13 mouse cellular contexts compared by ENCODE assay signal in the genomic region with DNA sequence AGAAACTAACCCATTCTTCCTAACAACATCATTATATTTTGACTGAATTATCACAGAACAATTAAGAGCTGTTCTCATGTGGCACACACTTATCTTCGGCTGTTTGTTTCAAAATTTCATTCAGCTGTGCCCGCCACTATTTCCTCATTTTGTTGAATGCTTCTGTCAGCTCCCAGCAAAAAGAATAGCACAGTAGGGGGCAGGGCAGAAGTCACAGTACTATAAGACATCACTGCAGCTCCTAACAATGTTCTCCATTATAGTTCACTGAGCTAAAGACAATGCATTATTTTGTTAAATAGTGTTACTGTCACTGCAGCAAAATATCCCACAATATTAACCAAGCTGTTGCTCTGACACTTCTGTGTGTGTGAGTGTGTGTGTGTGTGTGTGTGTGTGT.
A peak's percentile ranks its signal among the peaks of the same experiment; 100 is the strongest.
DNase-seq lines count a peak whose midpoint lies in the region; ATAC-seq lines count a peak whose summit lies in the region.
"Had no signal": no experiment of that assay in that cellular context is flagged by ENCODE, and none has a peak within 500 bp of the region (broad histone marks: within the 10 kb centered on the region; RNA-seq: fewer than 3 reads in every experiment).

No protein-coding gene starts in this region.

- H3K36me3 ChIP-seq in midbrain, embryonic 11.5 days (ENCODE audit: control insufficient read depth, insufficient read depth, low read length): no peaks in the 10 kb centered on the region
- no peaks in the 10 kb centered on the region for H3K36me3 ChIP-seq in midbrain, embryonic 16.5 days (ENCODE audit: control insufficient read depth, insufficient read depth, low read length)
- H3K36me3 ChIP-seq in hindbrain, embryonic 12.5 days: no peaks in the 10 kb centered on the region
- H3K36me3 ChIP-seq: embryonic facial prominence, embryonic 13.5 days; intestine, embryonic 15.5 days; liver, embryonic 12.5 days had no signal

- H3K27ac ChIP-seq in midbrain, embryonic 11.5 days (ENCODE audit: low read depth, low read length): no peak overlapping the region
- H3K27ac ChIP-seq in midbrain, embryonic 16.5 days (ENCODE audit: low read length): no peak overlapping the region
- no peak overlapping the region for H3K27ac ChIP-seq in hindbrain, embryonic 12.5 days
- H3K27ac ChIP-seq: embryonic facial prominence, embryonic 13.5 days; intestine, embryonic 15.5 days; liver, embryonic 12.5 days had no signal

- peak; percentile 44 for ATAC-seq in midbrain, embryonic 11.5 days (ENCODE audit: low FRiP score)
- no peak for ATAC-seq in midbrain, embryonic 16.5 days
- peak; percentile 69 for ATAC-seq in hindbrain, embryonic 12.5 days (ENCODE audit: low FRiP score)
- ATAC-seq: intestine, embryonic 15.5 days; liver, embryonic 12.5 days had no signal

- WGBS in midbrain, embryonic 11.5 days: 3% methylated on average over 2 of the region's 2 CpGs
- WGBS in midbrain, embryonic 16.5 days: 7% methylated on average over 2 of the region's 2 CpGs
- 1% methylated on average over 2 of the region's 2 CpGs for WGBS in hindbrain, embryonic 12.5 days

- H3K4me2 ChIP-seq in midbrain, embryonic 11.5 days: no peak overlapping the region
- no peak overlapping the region for H3K4me2 ChIP-seq in midbrain, embryonic 16.5 days (ENCODE audit: low read length)
- H3K4me2 ChIP-seq in hindbrain, embryonic 12.5 days (replicated peaks): no peak overlapping the region
- H3K4me2 ChIP-seq: embryonic facial prominence, embryonic 13.5 days; intestine, embryonic 15.5 days; liver, embryonic 12.5 days had no signal

- H3K9ac ChIP-seq in midbrain, embryonic 11.5 days (ENCODE audit: low read length): no peak overlapping the region
- H3K9ac ChIP-seq in midbrain, embryonic 16.5 days (ENCODE audit: low read depth, low read length): no peak overlapping the region
- no peak overlapping the region for H3K9ac ChIP-seq in hindbrain, embryonic 12.5 days
- H3K9ac ChIP-seq: embryonic facial prominence, embryonic 13.5 days; intestine, embryonic 15.5 days; liver, embryonic 12.5 days had no signal

- no peaks in the 10 kb centered on the region for H3K4me1 ChIP-seq in midbrain, embryonic 11.5 days (ENCODE audit: control insufficient read depth, insufficient read depth, low read length)
- H3K4me1 ChIP-seq in midbrain, embryonic 16.5 days (ENCODE audit: control insufficient read depth, insufficient read depth, low read length): peaks cover 3% of the 10 kb centered on the region
- peaks cover 3% of the 10 kb centered on the region for H3K4me1 ChIP-seq in hindbrain, embryonic 12.5 days
- H3K4me1 ChIP-seq: intestine, embryonic 15.5 days; liver, embryonic 12.5 days had no signal

- no peaks in the 10 kb centered on the region for H3K9me3 ChIP-seq in midbrain, embryonic 11.5 days (ENCODE audit: control insufficient read depth, low read length)
- H3K9me3 ChIP-seq in midbrain, embryonic 16.5 days (replicated peaks; ENCODE audit: control insufficient read depth, low read length, poor library complexity, severe bottlenecking): no peaks in the 10 kb centered on the region
- no peaks in the 10 kb centered on the region for H3K9me3 ChIP-seq in hindbrain, embryonic 12.5 days (replicated peaks)
- H3K9me3 ChIP-seq: embryonic facial prominence, embryonic 13.5 days; intestine, embryonic 15.5 days; liver, embryonic 12.5 days had no signal

- DNase-seq in cerebellum, postnatal 10 days: peak; percentile 6 to 8
- no peak for DNase-seq in cerebellum, postnatal 25 days
- DNase-seq in midbrain, embryonic 11.5 days (ENCODE audit: low spot score, missing footprints): no peak
- DNase-seq in telencephalon, adult 2 months (ENCODE audit: low read depth, low spot score): peak; percentile 26
- DNase-seq in cerebellum, adult 8-10 months: no peak
- DNase-seq in cerebellum, adult 9-11 months: no peak
- DNase-seq: cerebellum, adult 11-12 months; lung, postnatal 10 days had no signal

- H3K4me3 ChIP-seq in midbrain, embryonic 11.5 days (ENCODE audit: low read depth, low read length): no peak overlapping the region
- H3K4me3 ChIP-seq in midbrain, embryonic 16.5 days (ENCODE audit: low read depth, low read length): no peak overlapping the region
- H3K4me3 ChIP-seq in hindbrain, embryonic 12.5 days: no peak overlapping the region
- H3K4me3 ChIP-seq: embryonic facial prominence, embryonic 13.5 days; intestine, embryonic 15.5 days; liver, embryonic 12.5 days had no signal

- no peaks in the 10 kb centered on the region for H3K27me3 ChIP-seq in midbrain, embryonic 11.5 days (ENCODE audit: control insufficient read depth, insufficient read depth, low read length)
- H3K27me3 ChIP-seq in midbrain, embryonic 16.5 days (ENCODE audit: control insufficient read depth, insufficient read depth, low read depth, low read length): no peaks in the 10 kb centered on the region
- H3K27me3 ChIP-seq in hindbrain, embryonic 12.5 days: no peaks in the 10 kb centered on the region
- H3K27me3 ChIP-seq: embryonic facial prominence, embryonic 13.5 days; intestine, embryonic 15.5 days; liver, embryonic 12.5 days had no signal

Comparison
In these comparisons a context has a peak if more than half of its experiments do, and no peak if none do; other contexts are left out.
1. DNase-seq: peak in cerebellum, postnatal 10 days (2 of 2) and telencephalon, adult 2 months (single experiment); none in cerebellum, postnatal 25 days (0 of 2), midbrain, embryonic 11.5 days (single experiment), cerebellum, adult 8-10 months (single experiment) and cerebellum, adult 9-11 months (single experiment).